Mouse (Mus musculus) layer of hippocampus, postnatal 36 days (tissue): ENCODE measurements at regions not wholly inside any gene's neighbourhood (a gene's known extent, or its start where the extent isn't known, plus 50 kb on each side); places are given as distances from the start of the nearest gene placed in this dataset.
A peak's percentile ranks its signal among the peaks of the same experiment; 100 is the strongest.

Source experiments
- DNase-seq, 2 experiments: peaks; one replicate each; pipeline ENCODE4 v3.0.0; 2022

- DNase-seq, result no peak
These were observed 298.2 kb downstream of the 1190002N15Rik start for GRCm38 (mm10) chr9:94239479-94240241.

DNA sequence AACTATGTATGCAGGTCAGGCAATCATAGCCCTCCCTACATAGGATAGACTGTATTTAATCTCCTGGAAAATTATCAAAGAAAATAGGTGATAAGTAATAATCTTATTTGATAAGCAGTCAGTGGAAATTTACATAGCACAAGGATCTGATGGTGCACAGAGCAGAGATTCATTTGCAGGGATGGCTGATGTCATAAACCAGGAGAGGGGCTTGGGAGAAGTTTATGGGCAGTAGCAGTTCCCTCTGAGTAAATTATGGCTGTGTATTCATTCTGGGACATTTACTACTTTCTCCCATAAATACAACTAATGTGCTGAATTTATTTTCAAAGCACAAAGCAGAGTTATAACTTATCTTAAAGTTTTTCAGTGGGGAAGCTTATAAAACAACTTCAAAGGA, 299.3 kb downstream of the 1190002N15Rik start:
- DNase-seq, result no peak

DNA sequence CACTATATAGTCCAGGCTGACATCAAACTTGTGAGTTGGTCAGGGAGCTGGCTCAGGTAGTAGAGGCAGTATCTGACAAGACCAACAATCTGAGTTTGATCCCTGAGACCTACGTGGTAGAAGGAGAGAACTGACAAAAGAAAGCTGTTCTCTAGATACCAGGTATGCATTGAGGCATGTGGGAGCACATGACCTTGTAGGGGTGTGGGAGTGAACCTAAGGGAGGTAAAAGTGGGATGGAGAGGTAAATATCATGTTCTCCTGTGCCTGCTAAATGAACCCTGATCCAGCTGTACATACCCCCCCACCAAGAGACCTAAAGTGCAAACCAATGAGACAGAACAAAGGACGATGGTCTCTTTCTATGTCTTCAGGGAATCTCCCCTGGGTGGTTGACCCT, 308.3 kb downstream of the 1190002N15Rik start:
- DNase-seq, result no peak

- DNase-seq, result no peak
These were observed 318.8 kb downstream of the 1190002N15Rik start for GRCm38 (mm10) chr9:94219116-94219515.

- DNase-seq, result no peak
These were observed 321.2 kb downstream of the 1190002N15Rik start for GRCm38 (mm10) chr9:94216414-94217279.

GRCm38 (mm10) chr9:94210467-94211249, 327.2 kb downstream of the 1190002N15Rik start:
- peak; percentile 10 to 24 for DNase-seq

DNA sequence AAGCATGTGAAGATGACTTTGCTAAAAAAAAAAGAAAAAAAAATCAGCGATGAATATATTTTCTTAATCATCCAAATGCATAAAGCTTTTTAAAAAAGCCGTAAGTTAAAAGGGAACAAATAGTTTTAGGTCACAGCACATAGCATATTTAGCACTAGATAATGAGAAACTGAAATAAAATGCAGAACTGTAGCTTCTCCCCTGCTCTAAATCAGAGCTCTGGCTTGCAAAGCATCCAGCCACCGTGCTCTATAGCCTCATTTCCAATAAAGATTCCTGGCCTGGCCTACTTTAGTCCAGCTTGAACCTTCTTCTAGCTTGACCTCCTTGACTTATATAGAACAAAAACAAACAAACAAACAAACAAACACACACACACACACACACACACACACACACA, 328.9 kb downstream of the 1190002N15Rik start:
- no peak for DNase-seq

- DNase-seq, result no peak
These were observed 337.0 kb downstream of the 1190002N15Rik start for GRCm38 (mm10) chr9:94200892-94201291.

DNA sequence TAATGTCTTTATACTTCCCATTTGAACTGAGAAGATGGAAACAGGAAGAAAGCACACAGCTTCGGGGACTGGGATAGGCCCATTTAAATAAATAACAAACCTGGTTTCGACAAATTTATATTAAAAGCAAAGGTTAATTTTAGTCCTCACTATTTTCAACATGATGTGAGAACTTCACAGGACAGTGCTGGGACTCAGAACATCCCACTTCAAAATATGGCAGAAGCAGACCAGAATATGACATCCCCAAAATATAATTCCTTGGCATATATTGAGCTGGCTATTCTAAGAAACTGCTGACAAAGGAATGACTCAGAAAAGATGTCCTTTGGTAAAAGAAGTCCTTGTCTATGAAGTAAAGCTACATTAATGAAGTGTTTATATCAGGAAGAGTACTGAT, 338.0 kb downstream of the 1190002N15Rik start:
- DNase-seq, result no peak

GRCm38 (mm10) chr9:94191083-94191482, 346.8 kb downstream of the 1190002N15Rik start:
- no peak for DNase-seq

- DNase-seq, result no peak
These were observed 347.7 kb downstream of the 1190002N15Rik start for GRCm38 (mm10) chr9:94189872-94190800.

- no peak for DNase-seq
These were observed 349.8 kb downstream of the 1190002N15Rik start for GRCm38 (mm10) chr9:94188124-94188523.

DNA sequence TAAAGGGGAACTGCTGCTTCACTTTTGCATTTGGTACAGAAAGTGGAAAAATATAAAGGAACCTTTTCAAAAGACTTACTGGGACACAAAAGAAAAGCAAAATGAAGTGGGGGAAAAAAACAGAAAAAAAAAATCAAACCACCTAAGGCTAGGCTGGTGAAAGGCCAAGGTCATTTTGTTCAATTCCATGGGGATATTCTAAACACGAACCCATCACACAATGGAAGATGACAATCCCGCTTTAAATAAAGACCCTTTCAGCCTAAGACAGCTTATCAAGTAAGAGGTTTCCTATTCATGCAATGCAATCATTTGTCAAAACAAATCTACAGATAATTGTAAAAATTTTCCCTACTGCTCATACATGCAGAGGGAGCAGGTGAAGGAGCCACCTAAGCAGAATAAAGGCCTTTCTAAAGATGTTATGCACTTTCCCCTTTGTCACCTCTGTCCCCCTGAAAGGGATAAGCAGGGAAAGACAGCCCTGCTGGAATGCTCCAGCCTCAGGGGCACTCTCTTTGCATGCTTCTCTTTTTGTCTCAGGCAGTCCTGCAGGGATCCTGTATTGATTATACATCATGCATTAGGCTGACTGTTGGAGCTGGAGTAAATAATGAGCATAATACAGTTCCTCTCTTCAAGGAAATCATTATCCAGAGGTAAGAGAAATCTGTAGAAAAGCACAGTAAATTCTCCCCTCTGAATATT, 367.8 kb downstream of the 1190002N15Rik start:
- no peak for DNase-seq

DNA sequence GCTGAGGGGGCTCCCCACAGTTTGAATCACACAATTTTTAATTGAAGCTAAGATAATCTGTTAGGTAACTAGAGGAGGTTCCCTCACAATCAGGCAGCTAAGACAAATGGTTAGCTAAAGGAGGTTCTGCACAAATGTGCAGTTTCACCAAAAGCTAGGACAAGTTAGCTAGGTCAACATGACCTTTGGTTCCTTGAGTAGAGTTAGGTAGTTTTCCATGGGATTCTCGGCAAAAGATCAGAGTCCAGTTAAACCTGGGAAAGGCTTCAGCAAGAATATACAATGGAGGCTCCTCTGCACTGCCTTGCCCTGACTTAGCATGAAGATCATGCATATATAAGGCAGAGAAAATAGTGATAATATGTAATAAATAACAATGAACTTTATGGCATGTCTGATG, 374.2 kb downstream of the 1190002N15Rik start:
- no peak for DNase-seq

DNA sequence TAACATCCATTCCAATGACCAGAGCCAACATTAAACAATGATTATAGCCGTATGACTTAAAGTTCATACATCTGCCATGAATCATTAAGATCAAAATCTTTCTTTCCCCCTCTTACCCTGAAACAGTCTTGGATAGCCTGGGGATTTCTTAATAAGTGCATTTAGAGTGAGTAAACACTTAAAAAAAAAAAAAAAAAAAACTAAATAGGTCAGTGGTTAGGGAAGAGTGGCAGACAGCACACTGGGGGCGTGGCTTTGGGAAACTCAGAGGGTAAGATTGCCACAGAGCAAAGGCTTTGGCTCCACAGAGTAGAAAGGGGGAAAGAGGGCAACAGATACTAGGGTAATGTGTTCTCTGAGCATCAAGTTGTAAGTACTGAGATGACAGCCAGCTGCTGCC, 382.3 kb downstream of the 1190002N15Rik start:
- no peak for DNase-seq

GRCm38 (mm10) chr9:94148474-94148873, 389.4 kb downstream of the 1190002N15Rik start:
- no peak for DNase-seq

DNA sequence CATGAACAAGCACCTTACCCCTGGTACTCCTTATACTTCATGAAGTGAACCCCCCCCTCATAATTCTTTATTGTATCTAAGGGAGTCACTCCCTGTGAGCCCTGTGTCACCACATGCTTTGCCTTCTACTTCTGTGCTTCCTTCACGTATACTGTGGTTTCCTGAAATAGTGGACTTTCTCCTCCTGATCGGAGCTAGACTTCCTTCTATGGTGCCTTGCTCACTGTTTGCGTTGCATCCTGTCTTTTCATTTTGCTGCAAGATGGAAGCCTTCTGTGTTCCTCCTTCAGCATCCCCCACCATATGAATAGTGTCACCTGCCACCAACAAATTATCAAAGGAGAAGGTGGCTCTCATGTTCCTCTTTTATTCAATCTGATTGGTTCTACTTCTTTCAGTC, 391.1 kb downstream of the 1190002N15Rik start:
- no peak for DNase-seq

DNA sequence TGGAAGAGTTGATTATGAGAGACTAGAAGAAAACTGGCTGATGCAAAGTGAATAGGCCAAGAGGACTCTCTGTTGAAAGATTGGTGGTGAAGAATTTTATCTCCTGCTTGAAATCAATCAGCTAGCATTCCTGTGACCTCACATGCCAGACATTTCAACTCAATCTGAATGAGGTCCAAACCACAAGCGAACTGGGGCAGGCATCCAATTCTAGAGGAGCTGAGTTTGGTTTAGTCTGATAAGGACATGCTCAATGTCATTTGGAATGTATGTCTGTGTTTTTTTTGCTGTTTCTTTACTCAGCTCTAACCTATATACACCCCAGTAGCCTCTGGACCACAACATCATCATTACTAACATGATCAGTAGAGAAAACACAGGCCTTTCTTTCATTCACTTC, 401.4 kb downstream of the 1190002N15Rik start:
- no peak for DNase-seq

DNA sequence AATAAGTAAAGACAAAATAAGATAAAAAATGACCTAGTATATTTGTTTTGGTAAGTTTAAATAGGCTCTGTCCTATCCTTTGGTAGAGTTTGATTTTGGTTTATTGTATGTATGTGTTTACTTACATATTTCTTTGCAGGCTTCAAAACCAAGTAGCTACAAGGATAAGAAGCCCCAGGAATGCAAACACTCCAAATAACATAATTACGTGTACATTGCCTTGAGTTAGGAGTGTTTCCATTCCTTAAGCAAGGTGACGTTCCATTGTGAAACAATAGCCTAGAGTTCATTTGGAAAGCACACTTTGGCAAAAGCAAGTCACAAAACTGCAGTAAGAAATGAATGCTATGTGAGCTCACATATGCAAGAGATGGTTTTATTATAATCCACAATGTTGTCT, 404.2 kb downstream of the 1190002N15Rik start:
- no peak for DNase-seq

GRCm38 (mm10) chr9:94131367-94131766, 406.5 kb downstream of the 1190002N15Rik start:
- no peak for DNase-seq

DNA sequence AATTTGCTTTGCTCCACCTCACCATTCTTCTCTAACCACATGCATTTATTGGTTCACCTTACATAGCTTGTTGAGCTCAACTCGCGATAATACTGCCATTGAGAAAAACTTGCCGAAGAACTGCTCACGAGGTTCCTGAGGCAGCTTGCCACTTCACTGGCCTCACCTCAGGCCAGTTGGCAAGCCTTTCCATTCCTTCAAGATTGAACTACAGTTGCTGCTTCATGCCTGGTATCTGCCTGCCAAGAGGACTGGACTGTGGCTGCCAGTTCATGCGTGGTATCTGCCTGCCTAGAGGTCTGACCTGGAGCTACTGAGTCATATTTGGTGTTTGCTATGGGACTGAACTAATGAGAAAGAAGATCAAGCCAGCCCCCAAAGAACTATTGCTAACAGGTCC, 420.9 kb downstream of the 1190002N15Rik start:
- no peak for DNase-seq
